Mouse (Mus musculus) olfactory bulb, adult 2 months (tissue): ENCODE results near the gene Lcn5.

Source experiments
- CTCF ChIP-seq: fragments of 200-500 bp; IDR thresholded peaks from 2 replicates; pipeline ENCODE4 v1.5.1; 2012; ENCODE audit warnings: low read depth, mild to moderate bottlenecking, low read length, moderate library complexity; ENCODE audit not compliant: insufficient read depth
- POLR2A ChIP-seq: fragments of 200-500 bp; IDR thresholded peaks from 2 replicates; pipeline ENCODE4 v1.6.1; 2012; ENCODE audit warnings: mild to moderate bottlenecking, low read depth, low read length, moderate library complexity; ENCODE audit not compliant: insufficient read depth

DNA sequence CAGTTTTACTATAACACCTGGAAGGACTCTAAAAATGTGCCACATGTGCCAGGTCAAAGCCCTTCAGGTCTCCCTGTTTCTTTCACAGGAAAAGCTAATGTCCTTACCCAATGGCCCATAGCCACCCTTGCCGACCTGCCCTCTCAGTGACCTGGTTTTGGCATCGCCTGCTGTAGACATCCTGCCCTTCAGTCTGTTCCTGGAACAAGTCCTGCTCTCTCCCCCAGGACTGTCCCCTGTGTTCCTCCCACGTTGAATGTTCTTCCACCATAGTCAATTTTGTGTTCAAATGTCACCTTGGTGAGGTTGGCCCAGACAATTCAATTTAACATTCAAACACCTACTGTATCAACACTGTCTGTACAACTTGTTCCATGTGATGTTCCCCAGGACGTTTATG is 39.2 kb downstream of the Lcn5 start:
- TF ChIP-seq CTCF (no peak), POLR2A (no peak)
